Mouse (Mus musculus) brain, embryonic 14.5 days (tissue): ENCODE measurements around the gene Erg.
A peak's percentile ranks its signal among the peaks of the same experiment; 100 is the strongest.

ENCODE experiments used
- CTCF ChIP-seq: fragments of 200-500 bp; IDR thresholded peaks from 2 replicates; pipeline ENCODE4 v1.5.1; 2012; ENCODE audit warnings: inconsistent platforms, mild to moderate bottlenecking, moderate library complexity, borderline replicate concordance; ENCODE audit not compliant: insufficient read depth, insufficient read length; ENCODE audit errors: extremely low read depth
- POLR2A ChIP-seq: fragments of 200-500 bp; IDR thresholded peaks from 2 replicates; pipeline ENCODE4 v1.6.1; 2012; ENCODE audit warnings: mild to moderate bottlenecking, inconsistent platforms, borderline replicate concordance; ENCODE audit not compliant: poor library complexity, insufficient read depth, insufficient read length, severe bottlenecking; ENCODE audit errors: extremely low read depth

GRCm38 (mm10) chr16:95340885-95341791 lies 245.3 kb downstream of the Erg start:
- TF ChIP-seq POLR2A (no peak), CTCF (peak; percentile 70)
